Mouse (Mus musculus) midbrain, embryonic 16.5 days (tissue): ENCODE measurements at regions not wholly inside any gene's neighbourhood (a gene's known extent, or its start where the extent isn't known, plus 50 kb on each side); places are given as distances from the start of the nearest gene placed in this dataset.

Source experiments
- ATAC-seq: fragments of 200-750 bp; cut with Nextera tagmentation; 2 replicates; pipeline ENCODE4 v1.8.0; 2017; ENCODE audit warnings: moderate TSS enrichment
- H3K27ac ChIP-seq: fragments of 300-500 bp; sonication (generic); 2 replicates; pipeline ENCODE4 v1.5.1; 2014; ENCODE audit warnings: mild to moderate bottlenecking, low read length, mixed read lengths
- H3K27me3 ChIP-seq: fragments of 300-500 bp; sonication (generic); 2 replicates; pipeline ENCODE4 v1.6.1; 2014; ENCODE audit warnings: low read depth, low read length, mixed read lengths; ENCODE audit not compliant: control insufficient read depth, insufficient read depth
- H3K36me3 ChIP-seq: fragments of 300-500 bp; sonication (generic); 2 replicates; pipeline ENCODE4 v1.6.1; 2014; ENCODE audit warnings: mild to moderate bottlenecking, low read length, moderate library complexity, mixed read lengths; ENCODE audit not compliant: control insufficient read depth, insufficient read depth
- H3K4me1 ChIP-seq: fragments of 300-500 bp; sonication (generic); 2 replicates; pipeline ENCODE4 v1.6.1; 2014; ENCODE audit warnings: mild to moderate bottlenecking, low read length, mixed read lengths; ENCODE audit not compliant: control insufficient read depth, insufficient read depth
- H3K4me2 ChIP-seq: fragments of 300-500 bp; sonication (generic); 2 replicates; pipeline ENCODE4 v1.6.1; 2014; ENCODE audit warnings: mild to moderate bottlenecking, low read length, mixed read lengths
- H3K4me3 ChIP-seq: fragments of 300-500 bp; sonication (generic); 2 replicates; pipeline ENCODE4 v1.5.1; 2014; ENCODE audit warnings: low read depth, mild to moderate bottlenecking, low read length, moderate library complexity, mixed read lengths
- H3K9ac ChIP-seq: fragments of 300-500 bp; sonication (generic); 2 replicates; pipeline ENCODE4 v1.6.1; 2014; ENCODE audit warnings: low read depth, low read length, mixed read lengths
- H3K9me3 ChIP-seq: fragments of 300-500 bp; sonication (generic); replicated peaks from 2 replicates; pipeline ENCODE4 v1.6.1; 2014; ENCODE audit warnings: mild to moderate bottlenecking, low read length, mixed read lengths; ENCODE audit not compliant: control insufficient read depth, poor library complexity, severe bottlenecking
- WGBS: fragments of 180-500 bp; shearing (Covaris S2); extraction: QIAGEN DNeasy Blood & Tissue Kit; methylation state at CpG from one replicate; pipeline ENCODE4 v1.1.7; 2014; 5-methylcytosine and 5-hydroxymethylcytosine counted together

GRCm38 (mm10) chr1:143122185-143122584 is 518.3 kb upstream of the B3galt2 start:
- no peaks in the 10 kb centered on the region for H3K9me3 ChIP-seq
- ATAC-seq = no peak
- H3K27ac ChIP-seq = no peak overlapping the region
- H3K4me1 ChIP-seq = no peaks in the 10 kb centered on the region
- H3K4me3 ChIP-seq = no peak overlapping the region
- H3K27me3 ChIP-seq = no peaks in the 10 kb centered on the region
- H3K36me3 ChIP-seq = no peaks in the 10 kb centered on the region
- no peak overlapping the region for H3K9ac ChIP-seq
- H3K4me2 ChIP-seq = no peak overlapping the region

- no peak overlapping the region for H3K27ac ChIP-seq
- 79% methylated on average over 1 of the region's 1 CpGs for WGBS
- H3K9ac ChIP-seq = no peak overlapping the region
- H3K9me3 ChIP-seq = 0 out of 2 replicates have a peak, but pooled peaks cover 2% of the 10 kb centered on the region
- H3K27me3 ChIP-seq = no peaks in the 10 kb centered on the region
- no peaks in the 10 kb centered on the region for H3K4me1 ChIP-seq
- H3K4me2 ChIP-seq = no peak overlapping the region
- H3K36me3 ChIP-seq = no peaks in the 10 kb centered on the region
- no peak overlapping the region for H3K4me3 ChIP-seq
- no peak for ATAC-seq
Measured at GRCm38 (mm10) chr1:143130257-143130656, 510.2 kb upstream of the B3galt2 start.

DNA sequence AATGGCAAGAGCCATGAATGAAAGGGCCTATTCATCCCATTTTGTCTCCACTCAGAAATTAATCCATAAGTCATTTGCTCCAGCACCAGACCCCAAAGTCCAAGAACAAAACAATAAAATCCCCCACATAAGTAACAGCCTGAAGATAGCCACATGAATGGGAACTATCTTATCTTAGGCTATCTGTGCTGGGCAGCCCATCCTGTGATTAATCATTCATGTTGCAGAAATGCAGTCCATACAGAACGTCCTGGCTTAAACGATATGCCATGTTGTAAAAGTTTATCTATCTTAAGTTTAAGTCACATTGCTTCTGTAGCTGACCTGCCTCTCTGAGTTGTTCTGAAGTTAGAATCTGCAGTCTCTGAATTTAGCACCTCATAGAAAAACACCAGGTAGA is 507.7 kb upstream of the B3galt2 start:
- Histone ChIP-seq H3K9ac (no peak overlapping the region), H3K27ac (no peak overlapping the region), H3K4me2 (no peak overlapping the region), H3K4me3 (no peak overlapping the region), H3K4me1 (no peaks in the 10 kb centered on the region), H3K27me3 (no peaks in the 10 kb centered on the region), H3K9me3 (0 out of 2 replicates have a peak, but pooled peaks cover 2% of the 10 kb centered on the region), H3K36me3 (no peaks in the 10 kb centered on the region)
- no peak for ATAC-seq
- 93% methylated on average over 2 of the region's 2 CpGs for WGBS

DNA sequence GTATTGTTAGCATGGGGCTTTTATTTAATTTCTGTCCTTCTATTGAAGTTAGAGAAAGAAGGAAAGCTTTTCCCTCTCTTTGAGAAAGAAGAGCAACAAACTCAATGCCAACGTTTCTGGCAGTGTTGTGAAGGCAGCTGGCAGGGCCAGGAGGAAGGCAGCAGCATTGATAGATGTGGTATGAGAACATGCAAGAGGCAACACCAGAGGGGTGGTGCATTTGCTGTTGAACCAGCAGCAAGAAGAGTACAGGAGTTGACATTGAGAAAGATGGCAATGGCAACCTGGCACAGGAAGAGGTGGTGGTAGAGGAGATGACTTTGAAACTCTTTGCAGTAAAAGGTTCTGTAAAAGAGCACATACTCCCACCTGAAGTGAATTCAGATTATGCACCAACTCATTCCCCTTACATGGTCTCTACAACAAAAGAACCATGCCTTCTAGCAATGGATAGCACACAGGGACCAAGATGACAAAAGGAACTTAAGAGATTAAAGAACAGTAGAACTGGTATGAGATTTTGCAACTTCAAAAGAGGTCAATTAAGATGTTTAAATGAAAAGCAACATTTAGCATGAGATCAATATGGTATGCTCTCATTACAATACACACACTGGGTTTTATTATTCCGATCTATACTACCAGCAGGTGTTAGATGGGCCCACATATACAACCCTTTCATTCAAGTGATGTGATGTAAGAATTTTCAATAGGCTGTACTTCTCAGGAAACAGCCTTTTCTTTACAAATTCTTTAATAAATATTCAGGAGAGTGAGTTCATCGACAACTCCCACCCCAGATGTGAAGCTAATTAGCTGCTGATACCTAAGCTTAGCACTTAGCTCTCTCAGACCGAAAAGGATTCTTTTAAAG is 495.1 kb upstream of the B3galt2 start:
- ATAC-seq = no peak
- H3K9me3 ChIP-seq = no peaks in the 10 kb centered on the region
- no peaks in the 10 kb centered on the region for H3K27me3 ChIP-seq
- no peaks in the 10 kb centered on the region for H3K4me1 ChIP-seq
- H3K4me3 ChIP-seq = no peak overlapping the region
- H3K4me2 ChIP-seq = no peak overlapping the region
- H3K27ac ChIP-seq = no peak overlapping the region
- no peak overlapping the region for H3K9ac ChIP-seq
- WGBS = 35% methylated on average over 4 of the region's 4 CpGs
- no peaks in the 10 kb centered on the region for H3K36me3 ChIP-seq

GRCm38 (mm10) chr1:143171286-143171685 is 469.2 kb upstream of the B3galt2 start:
- WGBS = 88% methylated on average over 9 of the region's 9 CpGs
- no peaks in the 10 kb centered on the region for H3K36me3 ChIP-seq
- H3K9ac ChIP-seq = no peak overlapping the region
- no peaks in the 10 kb centered on the region for H3K4me1 ChIP-seq
- H3K4me2 ChIP-seq = no peak overlapping the region
- ATAC-seq = no peak
- H3K27ac ChIP-seq = no peak overlapping the region
- H3K9me3 ChIP-seq = no peaks in the 10 kb centered on the region
- H3K27me3 ChIP-seq = no peaks in the 10 kb centered on the region
- no peak overlapping the region for H3K4me3 ChIP-seq

- H3K4me3 ChIP-seq = no peak overlapping the region
- no peaks in the 10 kb centered on the region for H3K27me3 ChIP-seq
- no peak for ATAC-seq
- no peak overlapping the region for H3K9ac ChIP-seq
- no peaks in the 10 kb centered on the region for H3K9me3 ChIP-seq
- no peak overlapping the region for H3K4me2 ChIP-seq
- no peaks in the 10 kb centered on the region for H3K4me1 ChIP-seq
- whole genome bisulfite sequencing = 82% methylated on average over 2 of the region's 2 CpGs
- H3K27ac ChIP-seq = no peak overlapping the region
- no peaks in the 10 kb centered on the region for H3K36me3 ChIP-seq
Measured at GRCm38 (mm10) chr1:143173836-143174235, 466.6 kb upstream of the B3galt2 start.

- Histone ChIP-seq H3K9ac (no peak overlapping the region), H3K36me3 (no peaks in the 10 kb centered on the region), H3K4me3 (no peak overlapping the region), H3K27ac (no peak overlapping the region), H3K4me2 (no peak overlapping the region), H3K9me3 (no peaks in the 10 kb centered on the region), H3K4me1 (no peaks in the 10 kb centered on the region), H3K27me3 (no peaks in the 10 kb centered on the region)
- no peak for ATAC-seq
- 91% methylated on average over 3 of the region's 3 CpGs for WGBS
Measured at GRCm38 (mm10) chr1:143192167-143192793, 448.2 kb upstream of the B3galt2 start.

DNA sequence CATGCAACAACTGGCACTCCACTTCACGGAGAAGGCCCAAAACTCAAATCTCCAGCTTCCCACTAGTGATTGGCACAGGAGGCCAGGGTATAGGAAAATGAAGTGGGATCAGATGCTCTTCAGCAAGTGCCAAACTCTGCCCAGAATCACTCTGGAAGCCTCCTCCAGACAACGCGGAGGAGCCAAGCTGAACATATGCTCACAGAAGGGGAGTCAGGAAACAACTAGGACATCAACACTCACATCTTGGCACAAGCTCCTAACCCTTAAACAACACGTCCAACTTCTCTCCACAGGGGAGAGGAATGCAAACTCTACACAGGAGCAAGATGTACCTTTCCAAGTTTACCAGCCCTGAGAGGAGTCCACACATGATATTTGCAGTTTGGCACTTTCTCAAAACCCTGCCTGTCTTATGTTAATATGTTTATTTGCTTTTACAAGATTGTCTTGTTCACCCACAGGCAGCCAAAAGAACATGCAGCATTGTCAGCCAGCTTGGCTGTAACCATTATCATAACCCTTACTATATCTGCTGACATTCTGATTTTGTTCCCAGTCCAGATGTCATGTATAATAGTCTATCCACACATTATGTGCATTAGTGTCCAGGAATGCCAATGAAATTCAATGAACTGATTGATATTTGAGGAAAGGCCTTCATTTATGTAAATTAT is 440.1 kb upstream of the B3galt2 start:
- 85% methylated on average over 4 of the region's 4 CpGs for WGBS
- Histone ChIP-seq H3K9me3 (no peaks in the 10 kb centered on the region), H3K4me3 (no peak overlapping the region), H3K9ac (no peak overlapping the region), H3K27me3 (no peaks in the 10 kb centered on the region), H3K36me3 (no peaks in the 10 kb centered on the region), H3K4me1 (no peaks in the 10 kb centered on the region), H3K27ac (no peak overlapping the region), H3K4me2 (no peak overlapping the region)
- no peak for ATAC-seq

DNA sequence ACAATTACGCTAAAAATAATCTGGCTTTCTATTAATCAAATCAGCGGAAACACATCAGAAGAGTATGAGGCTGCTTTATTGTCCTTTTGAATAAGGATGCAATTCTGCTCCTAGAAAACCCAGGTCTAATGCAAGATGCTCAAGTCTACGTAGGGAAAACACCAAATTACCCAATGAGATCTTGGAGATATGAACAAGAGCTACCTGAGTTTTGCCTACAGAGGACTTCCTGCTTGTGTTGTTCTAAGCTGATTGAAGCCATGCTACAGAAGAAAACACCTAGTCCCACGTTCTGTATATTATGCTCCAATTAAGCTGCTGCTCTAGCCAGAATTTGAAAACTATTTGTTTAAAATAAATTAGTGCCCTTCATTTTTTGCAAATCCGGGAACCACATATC is 439.5 kb upstream of the B3galt2 start:
- Histone ChIP-seq H3K27me3 (no peaks in the 10 kb centered on the region), H3K36me3 (no peaks in the 10 kb centered on the region), H3K4me1 (no peaks in the 10 kb centered on the region), H3K27ac (no peak overlapping the region), H3K9me3 (no peaks in the 10 kb centered on the region), H3K4me3 (no peak overlapping the region), H3K9ac (no peak overlapping the region), H3K4me2 (no peak overlapping the region)
- ATAC-seq = no peak
- WGBS = 85% methylated on average over 5 of the region's 5 CpGs
